Mouse (Mus musculus) embryo, embryonic 11 days (tissue): ENCODE results near the gene Rsph1.
A peak's percentile ranks its signal among the peaks of the same experiment; 100 is the strongest.

Experiments
- DNase-seq: peaks from one replicate; pipeline ENCODE4 v3.0.0-alpha.2; 2015

Rsph1 gene

DNA sequence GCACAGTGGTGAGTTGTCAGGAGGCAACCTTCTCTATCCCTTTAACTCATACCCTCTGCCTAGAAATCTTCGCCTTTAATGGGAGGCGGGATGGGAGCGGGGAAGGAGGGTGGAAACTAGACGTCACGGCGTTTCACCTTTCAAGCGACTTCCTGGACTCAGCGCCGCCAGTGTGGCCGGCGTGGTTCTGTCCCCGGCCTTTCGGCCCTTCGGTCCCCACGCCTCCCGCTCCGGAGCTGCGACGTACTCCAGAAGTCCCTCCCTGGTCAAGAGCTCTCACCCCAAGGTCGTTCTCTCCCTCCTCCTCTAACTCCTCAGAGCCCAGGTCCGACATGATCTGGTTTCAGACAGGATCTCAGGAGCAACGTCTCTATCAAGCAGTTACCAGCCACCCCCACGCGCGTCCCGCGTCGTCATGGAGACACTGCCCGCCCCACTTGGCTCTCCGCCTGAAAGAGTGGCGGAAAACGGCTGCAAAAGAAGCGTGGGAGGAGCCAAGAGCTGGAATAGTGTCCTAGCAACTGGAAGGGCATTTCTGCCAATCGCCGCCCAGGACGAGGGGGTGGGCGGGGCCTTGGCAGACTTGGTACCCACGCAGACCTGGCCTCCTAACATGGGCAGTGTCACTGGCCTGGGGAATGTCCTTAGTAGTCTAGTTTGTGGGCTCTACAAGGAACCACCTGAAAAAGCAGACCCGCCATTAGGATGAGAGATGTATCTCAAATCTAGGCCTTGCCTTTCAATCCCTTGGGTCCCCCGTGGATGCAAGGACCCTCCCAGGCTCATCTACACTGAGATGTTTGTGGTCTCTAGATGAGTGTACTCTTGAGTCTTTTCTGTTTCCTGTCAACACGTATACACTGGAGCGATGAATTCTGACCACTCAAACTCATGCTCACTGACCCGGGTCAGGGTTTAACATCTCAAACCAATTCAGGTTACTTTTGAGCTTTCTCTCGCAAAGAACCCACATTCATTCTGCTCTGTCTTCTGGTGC is at the start of gene Rsph1:
Gene Rsph1 (minus strand): TSS at position 462 of the 997 bp plus-strand sequence.
- DNase-seq, result peak; percentile 92

DNA sequence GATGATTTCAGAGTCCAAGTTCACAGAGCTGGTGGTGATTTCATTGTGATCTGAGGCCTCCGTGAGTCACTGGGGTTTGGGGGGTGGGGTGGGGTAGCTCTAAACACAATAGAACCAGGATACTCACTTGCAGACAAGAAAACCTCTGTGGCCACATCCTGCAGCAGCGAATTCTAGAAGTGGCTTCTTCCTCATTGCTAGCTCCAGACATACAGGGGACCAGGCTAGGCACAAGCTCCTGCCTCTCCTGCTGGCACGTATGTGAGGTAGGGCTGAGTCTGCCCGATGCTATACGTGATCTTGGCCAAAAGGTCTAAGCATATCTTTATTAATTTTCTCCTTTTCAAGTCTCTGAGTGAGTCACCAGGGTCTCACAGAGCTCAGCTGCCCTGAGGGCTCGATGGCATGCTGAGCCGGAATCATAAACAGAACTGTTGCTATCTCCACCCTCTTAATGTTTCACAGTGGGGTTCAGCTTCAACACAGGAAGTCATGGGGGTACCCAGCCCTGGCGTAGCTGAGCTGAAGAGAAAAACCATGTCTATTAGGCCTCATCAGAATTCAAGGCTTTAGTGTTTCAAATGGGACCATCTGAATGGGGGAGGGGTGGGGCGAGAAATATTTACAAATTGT is 49.2 kb upstream of the Rsph1 start:
- DNase-seq, result no peak

GRCm38 (mm10) chr17:31325451-31326219 is 48.5 kb upstream of the Rsph1 start:
- peak; percentile 74 for DNase-seq

- no peak for DNase-seq
Measured at GRCm38 (mm10) chr17:31324227-31324626, 47.0 kb upstream of the Rsph1 start.

GRCm38 (mm10) chr17:31323379-31323778 is 46.2 kb upstream of the Rsph1 start:
- no peak for DNase-seq

GRCm38 (mm10) chr17:31322446-31322845 is 45.3 kb upstream of the Rsph1 start:
- no peak for DNase-seq

GRCm38 (mm10) chr17:31321425-31321824 is 44.2 kb upstream of the Rsph1 start:
- DNase-seq, result no peak

DNA sequence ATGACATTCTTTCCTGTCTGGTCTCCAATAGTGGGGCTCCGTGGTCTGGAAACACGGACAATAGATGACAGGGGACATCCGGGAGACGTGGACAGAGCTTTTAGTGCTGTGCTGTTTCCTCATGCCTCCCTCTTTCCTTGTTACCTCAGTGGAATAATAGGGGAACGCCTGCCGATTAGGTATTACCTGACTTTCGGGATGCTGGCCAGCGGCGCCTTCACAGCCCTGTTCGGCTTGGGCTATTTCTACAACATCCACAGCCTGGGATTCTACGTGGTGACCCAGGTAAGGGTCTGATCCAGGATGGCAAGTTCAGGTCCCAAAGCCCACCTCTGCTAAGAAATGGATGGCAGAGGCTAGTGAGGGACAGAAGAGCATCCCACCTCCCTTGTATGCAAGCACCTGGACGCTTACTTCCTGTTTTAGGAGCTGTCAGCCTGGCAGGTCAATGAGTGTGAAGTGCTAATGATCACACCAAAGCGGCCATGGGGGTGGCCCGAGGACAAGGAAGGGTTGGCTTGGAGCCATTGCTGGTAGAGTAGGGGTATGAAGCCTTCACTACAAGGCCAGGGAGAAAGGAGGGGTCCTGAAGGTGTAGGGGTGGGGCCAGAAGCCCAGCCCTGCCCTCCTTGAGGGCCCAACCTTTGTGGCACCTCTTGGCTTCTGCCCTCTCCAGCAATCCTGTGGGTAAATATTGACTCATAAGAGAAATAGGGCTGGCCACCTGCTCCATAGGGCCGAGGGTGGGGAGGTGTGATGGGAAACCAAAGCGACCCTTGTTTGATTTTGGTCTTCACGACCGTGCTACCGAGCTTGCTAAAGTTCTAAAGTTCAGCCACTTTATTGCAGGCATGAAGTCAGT is 42.0 kb upstream of the Rsph1 start:
- no peak for DNase-seq

GRCm38 (mm10) chr17:31317521-31318272 is 40.5 kb upstream of the Rsph1 start:
- peak; percentile 19 for DNase-seq

DNA sequence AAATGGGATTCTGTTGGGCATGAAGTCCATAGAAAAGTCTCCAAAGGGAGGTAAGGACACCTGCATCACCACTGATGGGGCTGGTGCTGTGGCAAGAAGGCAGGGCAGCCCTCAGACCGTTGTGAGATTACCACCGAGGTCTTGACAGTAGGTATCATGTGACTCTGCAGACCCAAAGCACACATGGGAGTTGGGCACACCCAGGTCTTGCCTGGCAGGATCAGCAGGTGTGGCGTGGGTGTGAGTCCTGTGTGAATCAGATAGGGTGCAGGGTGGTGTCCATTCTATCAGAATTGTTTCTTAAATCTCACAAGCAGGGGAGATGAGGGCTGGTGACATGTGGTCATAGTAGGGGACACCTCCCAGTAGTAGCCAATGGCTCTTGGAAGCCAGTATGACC is 39.8 kb upstream of the Rsph1 start:
- DNase-seq, result no peak

DNA sequence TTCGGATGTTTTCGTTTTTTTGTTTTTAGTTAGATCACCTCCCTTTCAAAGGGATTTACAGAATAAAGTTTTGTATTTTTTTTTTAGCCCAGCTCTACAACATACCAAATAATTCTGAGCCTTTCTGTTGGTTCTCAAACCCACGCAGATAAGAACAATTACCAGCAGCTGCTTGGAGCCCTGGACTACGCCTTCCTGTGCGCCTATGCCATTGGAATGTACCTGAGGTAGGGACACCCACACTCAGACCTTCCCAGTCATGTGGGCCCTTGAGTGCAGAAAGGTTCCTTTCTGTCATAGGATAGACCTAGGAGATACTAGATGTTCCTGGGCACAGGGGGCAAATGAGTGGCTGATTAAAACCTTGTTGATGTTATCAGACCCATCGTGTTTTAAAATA is 38.8 kb upstream of the Rsph1 start:
- no peak for DNase-seq

DNA sequence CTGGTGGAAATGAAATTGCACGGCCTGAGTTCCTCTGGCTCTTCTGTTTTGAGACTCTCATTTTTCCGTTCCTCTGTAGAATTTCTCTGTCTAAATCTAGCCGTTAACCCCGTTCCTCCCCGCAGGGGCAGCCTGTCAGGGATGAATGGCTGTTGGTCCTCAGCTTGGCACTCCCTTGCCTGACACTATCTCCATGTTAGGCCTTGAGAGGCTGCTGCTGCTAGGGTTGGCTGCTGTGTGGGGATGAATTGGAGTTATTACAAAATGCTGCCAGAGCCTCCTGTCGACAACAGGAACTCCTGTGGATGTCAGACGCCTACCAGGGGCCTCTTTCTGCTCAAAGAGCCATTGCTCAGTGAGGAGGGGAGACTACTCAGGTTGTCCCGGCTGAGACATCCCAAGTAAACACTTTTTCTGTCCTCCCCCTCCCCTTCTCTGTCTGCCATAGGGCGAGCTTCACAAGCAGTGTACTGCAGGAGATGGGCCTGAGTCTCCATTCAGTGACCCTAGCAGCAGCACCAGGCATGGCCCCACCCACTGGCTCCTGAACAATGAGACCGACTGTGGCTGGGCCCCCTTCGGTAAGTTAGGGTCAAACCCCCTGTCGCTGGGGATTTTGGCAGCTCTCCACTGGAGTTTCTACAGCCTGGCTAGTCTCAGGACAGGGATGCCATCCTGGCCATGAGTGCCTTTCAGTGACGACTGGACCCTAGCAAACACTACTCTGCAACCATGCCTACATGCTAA is 38.0 kb upstream of the Rsph1 start:
- peak; percentile 32 for DNase-seq

DNA sequence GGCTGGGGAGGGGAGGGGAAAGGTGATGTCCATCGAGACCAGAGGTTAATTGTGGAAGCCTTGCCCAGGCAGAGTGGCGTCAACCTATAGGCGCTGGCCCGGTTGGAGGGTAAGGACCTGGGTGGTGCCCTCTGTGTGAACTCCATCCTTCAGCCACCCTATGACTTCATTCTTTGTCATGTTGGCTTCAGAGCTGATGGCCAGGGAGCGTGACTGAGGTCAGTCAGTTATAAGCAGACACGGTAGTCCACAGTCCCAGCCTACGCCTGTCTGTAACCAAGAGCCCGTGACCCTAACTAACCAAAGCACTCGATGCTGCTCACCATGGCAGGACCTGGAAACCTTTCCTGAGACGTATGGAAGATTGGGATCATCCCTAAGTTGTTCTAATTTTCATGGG is 35.5 kb upstream of the Rsph1 start:
- no peak for DNase-seq

DNA sequence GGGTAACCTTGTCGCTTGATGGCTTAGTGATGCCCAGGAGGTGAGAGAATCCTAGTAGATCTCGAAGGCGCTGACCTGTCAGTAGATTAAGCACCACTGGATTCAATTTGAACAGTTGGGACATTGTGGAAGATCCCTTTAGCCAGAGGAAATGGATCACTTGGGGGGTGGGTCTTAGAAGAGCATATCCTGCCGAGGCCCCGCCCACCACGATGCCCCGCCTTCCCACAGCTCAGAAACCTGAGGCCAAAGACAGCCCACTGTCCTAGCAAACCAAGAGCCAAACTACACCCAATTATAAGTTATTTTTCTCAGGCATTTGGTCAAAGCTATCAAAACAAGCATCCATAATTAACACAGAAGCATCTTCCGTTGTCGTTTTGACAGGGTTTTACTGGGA is 33.9 kb upstream of the Rsph1 start:
- no peak for DNase-seq

DNA sequence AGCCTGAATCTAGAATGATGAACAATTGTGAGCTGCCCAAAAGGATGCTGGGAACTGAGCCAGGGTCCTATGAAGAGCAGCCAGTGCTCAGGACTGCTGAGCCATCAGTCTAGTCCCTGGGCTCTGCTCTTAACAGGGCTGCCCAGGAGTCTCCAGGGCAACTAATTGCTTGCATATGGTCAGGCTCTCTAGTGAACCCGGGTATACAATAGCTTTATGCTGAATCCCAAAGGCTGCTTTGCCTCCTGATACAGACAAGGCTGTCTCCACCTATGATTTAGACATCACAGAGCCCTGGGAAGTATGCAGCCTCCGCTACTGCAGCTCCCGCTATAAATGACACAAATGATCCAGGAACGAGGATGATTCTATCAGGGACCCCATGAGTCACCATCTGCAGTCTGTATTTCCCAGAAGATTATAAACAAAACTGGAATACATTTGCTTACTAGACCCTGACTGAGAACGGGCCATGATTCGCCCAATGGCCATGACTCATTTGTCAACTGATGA is 32.2 kb upstream of the Rsph1 start:
- DNase-seq, result peak; percentile 81

- DNase-seq, result no peak
Measured at GRCm38 (mm10) chr17:31308291-31308816, 31.2 kb upstream of the Rsph1 start.

GRCm38 (mm10) chr17:31307756-31308155 is 30.6 kb upstream of the Rsph1 start:
- DNase-seq, result no peak

- no peak for DNase-seq
Measured at GRCm38 (mm10) chr17:31305776-31306120, 28.6 kb upstream of the Rsph1 start.

- no peak for DNase-seq
Measured at GRCm38 (mm10) chr17:31304895-31305775, 28.0 kb upstream of the Rsph1 start.
